Mouse (Mus musculus): ENCODE results near the gene Cnot1. TPM values are rescaled to one million over a fixed set of nuclear protein-coding genes. Genes with fewer than 3 reads are reported as not detected.
A peak's percentile ranks its signal among the peaks of the same experiment; 100 is the strongest.
"Not testable (repeated sequence)": the region's sequence is repeated elsewhere in the genome, so short reads cannot be mapped to it uniquely, and the experiment has no call there.

The Cnot1 gene
- polyA plus RNA-seq, 1 experiment from 2014 or later = 109 TPM

- Histone ChIP-seq H3K4me1 (ENCODE audit: control insufficient read depth, insufficient read depth, low read length) (no peaks in the 10 kb centered on the region), H3K27me3 (ENCODE audit: control insufficient read depth, insufficient read depth, low read length) (no peaks in the 10 kb centered on the region), H3K9me3 (ENCODE audit: control insufficient read depth, low read length) (no peaks in the 10 kb centered on the region), H3K4me2 (no peak overlapping the region), H3K9ac (ENCODE audit: low read length) (no peak overlapping the region), H3K4me3 (ENCODE audit: low read depth, low read length) (no peak overlapping the region), H3K36me3 (ENCODE audit: control insufficient read depth, insufficient read depth, low read length) (0 out of 2 replicates have a peak, but pooled peaks cover 3% of the 10 kb centered on the region), H3K27ac (ENCODE audit: low read depth, low read length) (no peak overlapping the region)
- 94% methylated on average over 6 of the region's 6 CpGs for WGBS
- no peak for ATAC-seq (ENCODE audit: low FRiP score)
- no peak for DNase-seq (ENCODE audit: low spot score, missing footprints)
Observed at GRCm38 (mm10) chr8:95843968-95844367, 36.7 kb upstream of the Cnot1 start.

- ATAC-seq (ENCODE audit: low FRiP score) (0 out of 2 replicates have a peak, but pooled peaks have one; percentile 33), DNase-seq (ENCODE audit: low spot score, missing footprints) (no peak)
- H3K4me2 ChIP-seq = no peak overlapping the region
- H3K4me3 ChIP-seq (ENCODE audit: low read depth, low read length) = no peak overlapping the region
- H3K36me3 ChIP-seq (ENCODE audit: control insufficient read depth, insufficient read depth, low read length) = 0 out of 2 replicates have a peak, but pooled peaks cover 3% of the 10 kb centered on the region
- no peaks in the 10 kb centered on the region for H3K9me3 ChIP-seq (ENCODE audit: control insufficient read depth, low read length)
- WGBS = 90% methylated on average over 15 of the region's 15 CpGs
- no peaks in the 10 kb centered on the region for H3K4me1 ChIP-seq (ENCODE audit: control insufficient read depth, insufficient read depth, low read length)
- no peak overlapping the region for H3K27ac ChIP-seq (ENCODE audit: low read depth, low read length)
- H3K9ac ChIP-seq (ENCODE audit: low read length) = no peak overlapping the region
- no peaks in the 10 kb centered on the region for H3K27me3 ChIP-seq (ENCODE audit: control insufficient read depth, insufficient read depth, low read length)
Observed at GRCm38 (mm10) chr8:95841436-95841835, 34.2 kb upstream of the Cnot1 start.

- no peaks in the 10 kb centered on the region for H3K9me3 ChIP-seq (ENCODE audit: control insufficient read depth, low read length)
- DNase-seq (ENCODE audit: low spot score, missing footprints) = no peak
Observed at GRCm38 (mm10) chr8:95839289-95839688, 32.0 kb upstream of the Cnot1 start.

GRCm38 (mm10) chr8:95837266-95837665 lies 30.0 kb upstream of the Cnot1 start:
- ATAC-seq (ENCODE audit: low FRiP score) (no peak), DNase-seq (ENCODE audit: low spot score, missing footprints) (no peak)
- 90% methylated on average over 10 of the region's 10 CpGs for WGBS

More at GRCm38 (mm10) chr8:95839289-95839688, 32.0 kb upstream of the Cnot1 start:
- ATAC-seq (ENCODE audit: low FRiP score) = no peak
- no peaks in the 10 kb centered on the region for H3K4me1 ChIP-seq (ENCODE audit: control insufficient read depth, insufficient read depth, low read length)
- H3K4me2 ChIP-seq = no peak overlapping the region
- 94% methylated on average over 4 of the region's 4 CpGs for WGBS
- no peak overlapping the region for H3K4me3 ChIP-seq (ENCODE audit: low read depth, low read length)
- H3K36me3 ChIP-seq (ENCODE audit: control insufficient read depth, insufficient read depth, low read length) = no peaks in the 10 kb centered on the region
- no peak overlapping the region for H3K9ac ChIP-seq (ENCODE audit: low read length)
- H3K27me3 ChIP-seq (ENCODE audit: control insufficient read depth, insufficient read depth, low read length) = no peaks in the 10 kb centered on the region
- H3K27ac ChIP-seq (ENCODE audit: low read depth, low read length) = no peak overlapping the region

GRCm38 (mm10) chr8:95835891-95836290 lies 28.6 kb upstream of the Cnot1 start:
- 78% methylated on average over 4 of the region's 4 CpGs for WGBS
- no peak overlapping the region for H3K4me3 ChIP-seq (ENCODE audit: low read depth, low read length)
- no peak overlapping the region for H3K9ac ChIP-seq (ENCODE audit: low read length)
- no peaks in the 10 kb centered on the region for H3K27me3 ChIP-seq (ENCODE audit: control insufficient read depth, insufficient read depth, low read length)
- H3K4me2 ChIP-seq = no peak overlapping the region
- H3K9me3 ChIP-seq (ENCODE audit: control insufficient read depth, low read length) = no peaks in the 10 kb centered on the region
- H3K27ac ChIP-seq (ENCODE audit: low read depth, low read length) = no peak overlapping the region
- DNase-seq (ENCODE audit: low spot score, missing footprints) (no peak), ATAC-seq (ENCODE audit: low FRiP score) (no peak)
- no peaks in the 10 kb centered on the region for H3K36me3 ChIP-seq (ENCODE audit: control insufficient read depth, insufficient read depth, low read length)
- peaks cover 9% of the 10 kb centered on the region; the same call in 1 of the 2 replicates for H3K4me1 ChIP-seq (ENCODE audit: control insufficient read depth, insufficient read depth, low read length)

More at GRCm38 (mm10) chr8:95837266-95837665, 30.0 kb upstream of the Cnot1 start:
- Histone ChIP-seq H3K27me3 (ENCODE audit: control insufficient read depth, insufficient read depth, low read length) (no peaks in the 10 kb centered on the region), H3K4me1 (ENCODE audit: control insufficient read depth, insufficient read depth, low read length) (peaks cover 9% of the 10 kb centered on the region; the same call in 1 of the 2 replicates), H3K36me3 (ENCODE audit: control insufficient read depth, insufficient read depth, low read length) (no peaks in the 10 kb centered on the region), H3K4me3 (ENCODE audit: low read depth, low read length) (no peak overlapping the region), H3K9me3 (ENCODE audit: control insufficient read depth, low read length) (no peaks in the 10 kb centered on the region), H3K4me2 (no peak overlapping the region), H3K9ac (ENCODE audit: low read length) (no peak overlapping the region), H3K27ac (ENCODE audit: low read depth, low read length) (no peak overlapping the region)

GRCm38 (mm10) chr8:95833435-95833984 lies 26.2 kb upstream of the Cnot1 start:
- peak overlapping the region; percentile 25 for H3K4me3 ChIP-seq (ENCODE audit: low read depth, low read length)
- no peaks in the 10 kb centered on the region for H3K36me3 ChIP-seq (ENCODE audit: control insufficient read depth, insufficient read depth, low read length)
- no peaks in the 10 kb centered on the region for H3K27me3 ChIP-seq (ENCODE audit: control insufficient read depth, insufficient read depth, low read length)
- WGBS = 0% methylated on average over 16 of the region's 16 CpGs
- peaks cover 9% of the 10 kb centered on the region; the same call in 1 of the 2 replicates for H3K4me1 ChIP-seq (ENCODE audit: control insufficient read depth, insufficient read depth, low read length)
- H3K27ac ChIP-seq (ENCODE audit: low read depth, low read length) = no peak overlapping the region
- DNase-seq (ENCODE audit: low spot score, missing footprints) (peak; percentile 92), ATAC-seq (ENCODE audit: low FRiP score) (peak; percentile 80)
- H3K9ac ChIP-seq (ENCODE audit: low read length) = peak overlapping the region; percentile 47; the same call in 1 of the 2 replicates
- H3K9me3 ChIP-seq (ENCODE audit: control insufficient read depth, low read length) = no peaks in the 10 kb centered on the region
- peak overlapping the region; percentile 44 for H3K4me2 ChIP-seq

- Histone ChIP-seq H3K27me3 (ENCODE audit: control insufficient read depth, insufficient read depth, low read length) (no peaks in the 10 kb centered on the region), H3K9me3 (ENCODE audit: control insufficient read depth, low read length) (no peaks in the 10 kb centered on the region), H3K4me2 (peak overlapping the region; percentile 44), H3K9ac (ENCODE audit: low read length) (no peak overlapping the region; the same call in 1 of the 2 replicates), H3K4me3 (ENCODE audit: low read depth, low read length) (peak overlapping the region; percentile 25), H3K36me3 (ENCODE audit: control insufficient read depth, insufficient read depth, low read length) (no peaks in the 10 kb centered on the region), H3K4me1 (ENCODE audit: control insufficient read depth, insufficient read depth, low read length) (peaks cover 9% of the 10 kb centered on the region; the same call in 1 of the 2 replicates), H3K27ac (ENCODE audit: low read depth, low read length) (no peak overlapping the region)
- 14% methylated on average over 16 of the region's 16 CpGs for whole genome bisulfite sequencing
- ATAC-seq (ENCODE audit: low FRiP score) (peak; percentile 64), DNase-seq (ENCODE audit: low spot score, missing footprints) (peak; percentile 98)
Observed at GRCm38 (mm10) chr8:95832603-95833434, 25.6 kb upstream of the Cnot1 start.

GRCm38 (mm10) chr8:95830144-95830543 lies 22.9 kb upstream of the Cnot1 start:
- Histone ChIP-seq H3K27me3 (ENCODE audit: control insufficient read depth, insufficient read depth, low read length) (no peaks in the 10 kb centered on the region), H3K4me3 (ENCODE audit: low read depth, low read length) (no peak overlapping the region), H3K4me1 (ENCODE audit: control insufficient read depth, insufficient read depth, low read length) (peaks cover 9% of the 10 kb centered on the region; the same call in 1 of the 2 replicates), H3K4me2 (no peak overlapping the region), H3K36me3 (ENCODE audit: control insufficient read depth, insufficient read depth, low read length) (no peaks in the 10 kb centered on the region), H3K9me3 (ENCODE audit: control insufficient read depth, low read length) (no peaks in the 10 kb centered on the region), H3K9ac (ENCODE audit: low read length) (no peak overlapping the region), H3K27ac (ENCODE audit: low read depth, low read length) (no peak overlapping the region)
- DNase-seq (ENCODE audit: low spot score, missing footprints) (no peak), ATAC-seq (ENCODE audit: low FRiP score) (no peak)
- 81% methylated on average over 3 of the region's 3 CpGs for WGBS

- H3K9ac ChIP-seq (ENCODE audit: low read length); H3K27me3 ChIP-seq (ENCODE audit: control insufficient read depth, insufficient read depth, low read length); H3K27ac ChIP-seq (ENCODE audit: low read depth, low read length); H3K4me1 ChIP-seq (ENCODE audit: control insufficient read depth, insufficient read depth, low read length); ATAC-seq (ENCODE audit: low FRiP score); H3K4me3 ChIP-seq (ENCODE audit: low read depth, low read length); H3K9me3 ChIP-seq (ENCODE audit: control insufficient read depth, low read length); H3K4me2 ChIP-seq; H3K36me3 ChIP-seq (ENCODE audit: control insufficient read depth, insufficient read depth, low read length): not testable (repeated sequence)
- DNase-seq (ENCODE audit: low spot score, missing footprints) = peak; percentile 57
- WGBS = 62% methylated on average over 25 of the region's 25 CpGs
Observed at GRCm38 (mm10) chr8:95825162-95825561, 17.9 kb upstream of the Cnot1 start, which contains the start of gene Sap18b. Gene Sap18b (plus strand): TSS chr8:95825346.
